Mouse (Mus musculus): Measurements from ENCODE around the gene Bhlhe41.

DNA sequence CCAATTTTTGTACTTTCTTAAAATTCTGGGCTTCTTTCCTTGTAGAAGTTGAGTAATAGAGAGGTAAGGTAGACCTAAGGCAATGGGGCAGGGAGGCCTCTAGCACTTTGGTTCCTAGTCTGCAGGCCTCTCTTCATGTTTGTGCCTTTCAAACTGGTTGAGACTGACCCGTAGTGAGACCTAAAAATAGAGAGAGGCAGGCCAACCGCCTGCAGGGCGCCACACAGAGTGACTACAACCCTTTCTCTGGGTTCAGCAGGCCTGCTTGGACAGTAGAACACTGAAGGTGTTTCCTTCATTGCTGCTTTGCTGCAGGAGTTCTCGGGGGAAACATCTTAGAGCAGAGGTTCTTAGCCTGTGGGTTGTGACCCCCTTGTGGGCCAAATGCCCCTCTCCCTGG, 5.6 kb upstream of the Bhlhe41 start:
- TF ChIP-seq CTCF (IDR thresholded peaks at IDR 0.05; ENCODE audit: low read depth) (no peak), EP300 (optimal IDR thresholded peaks at IDR 0.05) (no peak)
